Mouse (Mus musculus): ENCODE results near the gene Etv2. TPM values are rescaled to one million over a fixed set of nuclear protein-coding genes. Genes with fewer than 3 reads are reported as not detected.

Etv2 gene
- not detected in 2 replicates for polyA plus RNA-seq (2015; fragmentation: Nextera tagmentation; extraction: Ambion mirVana)

DNA sequence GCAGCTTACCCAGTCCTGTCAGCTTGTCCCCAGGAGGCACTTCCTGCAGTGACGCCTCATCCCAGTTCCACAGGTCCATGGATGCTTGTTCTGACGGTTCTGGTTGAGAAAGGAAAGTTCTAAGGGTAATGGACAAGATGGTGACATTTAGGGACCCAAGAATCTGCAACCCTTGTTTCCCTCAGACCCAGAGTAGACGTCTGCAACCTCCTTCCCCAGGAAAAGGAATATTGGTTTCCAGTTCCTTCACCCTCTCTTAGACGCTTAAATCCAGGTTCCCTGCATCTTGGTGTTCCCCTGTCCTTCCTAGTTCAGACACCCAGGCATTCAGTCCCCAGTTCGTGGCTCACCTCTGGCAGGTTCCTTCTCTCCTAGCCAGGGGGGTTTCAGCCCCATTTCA lies at the start of gene Etv2:
TSS of gene Etv2 (minus strand) at position 101 of the 400 bp plus-strand sequence.
- ATAC-seq (ENCODE audit: insufficient read depth) = no peak
- no peak within 1 kb of the TSS; the same call in 1 of the 2 replicates for H3K4me3 ChIP-seq (replicated peaks)
- peak within 1 kb of the TSS; percentile 51 for H3K4me2 ChIP-seq
- peaks cover 13% of the 10 kb centered on the region for H3K4me1 ChIP-seq (replicated peaks)
- peaks cover 5% of the 10 kb centered on the region for H3K36me3 ChIP-seq (replicated peaks)
- H3K9me3 ChIP-seq (replicated peaks) = no peaks in the 10 kb centered on the region
- no peak within 1 kb of the TSS for H3K9ac ChIP-seq
- 3% methylated on average over 5 of the region's 5 CpGs for WGBS (ENCODE audit: insufficient replicate concordance)
- H3K27ac ChIP-seq (replicated peaks) = no peak within 1 kb of the TSS
- peaks cover 78% of the 10 kb centered on the region for H3K27me3 ChIP-seq

DNA sequence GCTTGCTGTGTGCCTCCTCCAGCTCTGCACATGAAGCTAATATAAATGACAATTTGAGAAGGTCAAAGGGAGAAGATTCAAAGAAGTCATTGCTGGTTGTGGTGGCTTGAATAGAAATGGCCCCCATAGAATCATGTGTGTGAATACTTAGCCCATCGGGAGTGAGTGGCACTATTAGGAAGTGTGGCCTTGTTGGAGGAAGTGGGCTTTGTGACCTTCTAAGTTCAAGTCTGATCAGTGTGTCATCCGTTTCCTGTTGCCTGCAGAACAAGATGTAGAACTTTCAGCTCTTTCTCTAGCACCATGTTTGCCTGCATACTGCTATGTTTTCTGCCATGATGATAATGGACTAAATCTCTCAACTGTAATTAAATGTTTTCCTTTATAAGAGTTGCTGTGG lies 47.8 kb upstream of the Etv2 start:
- no peak overlapping the region for H3K4me3 ChIP-seq (replicated peaks)
- no peak for ATAC-seq (ENCODE audit: insufficient read depth)
- H3K27ac ChIP-seq (replicated peaks) = no peak overlapping the region
- no peaks in the 10 kb centered on the region for H3K9me3 ChIP-seq (replicated peaks)
- no peaks in the 10 kb centered on the region for H3K36me3 ChIP-seq (replicated peaks)
- H3K27me3 ChIP-seq = no peaks in the 10 kb centered on the region
- 25% methylated on average over 2 of the region's 2 CpGs for WGBS (ENCODE audit: insufficient replicate concordance)
- no peak overlapping the region for H3K4me2 ChIP-seq
- H3K9ac ChIP-seq = no peak overlapping the region
- no peaks in the 10 kb centered on the region; the same call in none of the 2 replicates for H3K4me1 ChIP-seq (replicated peaks)

DNA sequence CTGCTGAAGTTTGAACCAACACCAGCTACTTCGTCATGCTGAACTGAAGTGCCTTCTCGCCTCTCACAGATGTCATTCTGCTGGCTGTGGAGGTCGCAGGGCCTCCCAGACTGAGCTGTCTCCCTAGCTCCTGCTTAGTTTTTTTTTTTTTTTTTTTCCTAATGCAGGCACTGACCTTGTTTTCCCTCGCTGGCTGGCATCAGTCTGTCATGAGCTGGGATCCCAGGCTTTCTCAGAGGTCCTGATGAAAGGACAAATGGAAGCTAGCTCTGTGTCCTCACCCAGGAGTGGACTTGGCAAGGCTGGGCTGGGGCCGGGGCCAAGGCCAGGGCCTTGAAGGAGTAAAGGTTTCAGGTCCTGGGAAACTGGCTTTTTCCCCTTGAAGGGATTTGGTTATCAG lies 46.2 kb upstream of the Etv2 start:
- H3K4me3 ChIP-seq (replicated peaks) = no peak overlapping the region

DNA sequence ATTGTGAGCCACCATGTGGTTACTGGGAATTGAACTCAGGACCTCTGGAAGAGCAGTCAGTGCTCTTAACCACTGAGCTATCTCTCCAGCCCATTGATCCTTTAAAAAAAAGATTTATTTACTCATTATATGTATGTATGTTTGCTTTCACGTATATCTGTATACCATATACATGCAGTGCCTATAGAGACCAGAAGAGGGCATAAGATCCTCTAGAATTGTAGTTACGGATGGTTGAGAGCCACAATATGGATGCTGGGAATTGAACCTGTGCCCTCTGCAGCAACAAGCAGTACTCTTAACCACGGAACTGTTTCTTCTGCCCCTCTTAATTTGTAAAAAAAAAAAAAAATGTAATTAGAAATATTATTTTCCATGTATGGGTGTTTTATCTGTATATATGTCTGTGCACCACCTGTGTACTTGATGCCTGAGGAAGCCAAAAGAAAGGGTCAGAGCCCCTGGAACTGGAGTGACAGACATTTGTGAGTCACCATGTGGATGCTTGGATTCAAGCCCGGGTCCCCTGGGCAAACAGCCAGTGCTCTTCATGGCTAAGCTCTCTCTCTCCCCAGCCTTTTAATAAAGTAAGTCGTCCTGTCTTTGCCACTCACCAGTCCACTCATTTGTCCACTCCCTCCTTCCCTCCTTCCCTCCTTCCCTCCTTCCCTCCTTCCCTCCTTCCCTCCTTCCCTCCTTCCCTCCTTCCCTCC lies 42.8 kb upstream of the Etv2 start:
- Histone ChIP-seq H3K9ac (no peak overlapping the region), H3K4me2 (no peak overlapping the region), H3K4me1 (replicated peaks) (no peaks in the 10 kb centered on the region), H3K27me3 (no peaks in the 10 kb centered on the region), H3K27ac (replicated peaks) (no peak overlapping the region), H3K36me3 (replicated peaks) (no peaks in the 10 kb centered on the region), H3K9me3 (replicated peaks) (no peaks in the 10 kb centered on the region), H3K4me3 (replicated peaks) (no peak overlapping the region)
- ATAC-seq (ENCODE audit: insufficient read depth) = no peak
- WGBS (ENCODE audit: insufficient replicate concordance) = 53% methylated on average over 5 of the region's 5 CpGs

More for the DNA sequence above, 46.2 kb upstream of the Etv2 start:
- no peaks in the 10 kb centered on the region for H3K9me3 ChIP-seq (replicated peaks)
- H3K27ac ChIP-seq (replicated peaks) = no peak overlapping the region
- no peaks in the 10 kb centered on the region for H3K27me3 ChIP-seq
- no peaks in the 10 kb centered on the region for H3K4me1 ChIP-seq (replicated peaks)
- no peaks in the 10 kb centered on the region for H3K36me3 ChIP-seq (replicated peaks)
- H3K9ac ChIP-seq = no peak overlapping the region
- no peak for ATAC-seq (ENCODE audit: insufficient read depth)
- no peak overlapping the region for H3K4me2 ChIP-seq
- 61% methylated on average over 5 of the region's 5 CpGs for WGBS (ENCODE audit: insufficient replicate concordance)

DNA sequence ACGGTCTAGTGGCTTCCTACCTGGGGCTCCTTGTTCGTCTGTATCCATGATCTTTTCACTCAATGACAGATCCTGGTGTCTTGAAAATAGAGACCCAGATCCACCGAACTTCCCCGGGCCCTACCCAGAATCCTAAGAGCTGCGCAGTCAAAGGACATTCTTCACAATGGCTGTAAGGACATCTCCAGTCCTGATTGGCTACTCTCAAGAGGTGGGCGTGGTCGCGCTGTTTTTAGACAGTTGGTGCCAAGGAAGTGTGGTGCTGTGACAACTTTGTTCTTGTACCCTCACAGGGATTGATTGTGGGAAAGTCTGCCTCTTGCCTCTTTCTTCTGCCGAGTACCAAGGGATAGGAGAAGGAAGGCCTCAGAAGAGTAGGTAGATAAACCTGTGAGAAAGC lies 35.8 kb upstream of the Etv2 start, which contains the start of gene Pmis2:
TSS of gene Pmis2 (minus strand) at position 126 of the 400 bp plus-strand sequence.
- 57% methylated on average over 9 of the region's 9 CpGs for WGBS (ENCODE audit: insufficient replicate concordance)
- no peak within 1 kb of the TSS for H3K4me3 ChIP-seq (replicated peaks)
- H3K9me3 ChIP-seq (replicated peaks) = no peaks in the 10 kb centered on the region
- no peaks in the 10 kb centered on the region for H3K36me3 ChIP-seq (replicated peaks)
- H3K9ac ChIP-seq = no peak within 1 kb of the TSS
- H3K4me2 ChIP-seq = no peak within 1 kb of the TSS
- H3K27me3 ChIP-seq = 0 out of 2 replicates have a peak, but pooled peaks cover 5% of the 10 kb centered on the region
- H3K27ac ChIP-seq (replicated peaks) = no peak within 1 kb of the TSS
- no peaks in the 10 kb centered on the region for H3K4me1 ChIP-seq (replicated peaks)
- no peak for ATAC-seq (ENCODE audit: insufficient read depth)

DNA sequence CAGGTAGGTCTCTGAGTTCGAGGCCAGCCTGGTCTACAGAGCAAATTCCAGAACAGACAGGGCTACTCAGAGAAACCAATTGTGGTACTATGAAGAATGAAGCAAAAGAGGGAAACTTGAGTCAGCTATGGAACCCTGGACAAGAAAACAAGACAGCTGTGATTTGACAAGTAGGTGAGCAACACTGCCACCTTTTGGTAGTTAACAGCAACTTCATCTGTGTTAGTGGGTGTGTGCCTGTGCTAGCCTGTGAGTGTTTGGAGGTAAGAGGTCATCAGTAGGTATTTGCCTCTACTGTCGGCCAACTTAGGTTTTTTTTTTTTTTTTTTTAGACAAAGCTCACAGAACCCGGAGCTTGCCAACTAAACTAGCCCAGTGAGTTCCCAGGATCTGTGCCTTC lies 33.6 kb upstream of the Etv2 start:
- 32% methylated on average over 3 of the region's 3 CpGs for WGBS (ENCODE audit: insufficient replicate concordance)
- no peaks in the 10 kb centered on the region for H3K36me3 ChIP-seq (replicated peaks)
- H3K4me1 ChIP-seq (replicated peaks) = peaks cover 13% of the 10 kb centered on the region
- H3K9me3 ChIP-seq (replicated peaks) = no peaks in the 10 kb centered on the region
- no peak overlapping the region for H3K4me2 ChIP-seq
- ATAC-seq (ENCODE audit: insufficient read depth) = no peak
- H3K9ac ChIP-seq = no peak overlapping the region
- 0 out of 2 replicates have a peak, but pooled peaks cover 8% of the 10 kb centered on the region for H3K27me3 ChIP-seq
- H3K27ac ChIP-seq (replicated peaks) = no peak overlapping the region
- H3K4me3 ChIP-seq (replicated peaks) = no peak overlapping the region

GRCm38 (mm10) chr7:30665321-30665720 lies 29.7 kb upstream of the Etv2 start:
- Histone ChIP-seq H3K27me3 (0 out of 2 replicates have a peak, but pooled peaks cover 8% of the 10 kb centered on the region), H3K36me3 (replicated peaks) (peaks cover 29% of the 10 kb centered on the region), H3K9ac (peak overlapping the region; percentile 89), H3K9me3 (replicated peaks) (no peaks in the 10 kb centered on the region), H3K27ac (replicated peaks) (peak overlapping the region; percentile 74; the same call in 1 of the 2 replicates), H3K4me2 (peak overlapping the region; percentile 86), H3K4me3 (replicated peaks) (peak overlapping the region; percentile 88), H3K4me1 (replicated peaks) (peaks cover 29% of the 10 kb centered on the region)
- 7% methylated on average over 11 of the region's 11 CpGs for WGBS (ENCODE audit: insufficient replicate concordance)
- ATAC-seq (ENCODE audit: insufficient read depth) = peak; percentile 40; the same call in 1 of the 2 replicates

GRCm38 (mm10) chr7:30664529-30665200 lies 29.0 kb upstream of the Etv2 start, which contains the start of gene Haus5:
Gene Haus5 (minus strand): TSS chr7:30664994.
- Histone ChIP-seq H3K9ac (peak within 1 kb of the TSS; percentile 89), H3K9me3 (replicated peaks) (no peaks in the 10 kb centered on the region), H3K4me2 (peak within 1 kb of the TSS; percentile 86), H3K27ac (replicated peaks) (peak within 1 kb of the TSS; percentile 74), H3K36me3 (replicated peaks) (peaks cover 35% of the 10 kb centered on the region), H3K4me1 (replicated peaks) (peaks cover 29% of the 10 kb centered on the region), H3K27me3 (0 out of 2 replicates have a peak, but pooled peaks cover 8% of the 10 kb centered on the region), H3K4me3 (replicated peaks) (peak within 1 kb of the TSS; percentile 88)
- under 1% methylated on average over 34 of the region's 34 CpGs for WGBS (ENCODE audit: insufficient replicate concordance)
- peak; percentile 91 for ATAC-seq (ENCODE audit: insufficient read depth)

GRCm38 (mm10) chr7:30649591-30650540 lies 14.2 kb upstream of the Etv2 start, which contains the start of gene Rbm42:
Gene Rbm42 (minus strand): TSS chr7:30650317.
- Histone ChIP-seq H3K27ac (replicated peaks) (peak within 1 kb of the TSS; percentile 78), H3K27me3 (no peaks in the 10 kb centered on the region), H3K4me2 (peak within 1 kb of the TSS; percentile 82), H3K4me3 (replicated peaks) (peak within 1 kb of the TSS; percentile 69), H3K4me1 (replicated peaks) (peaks cover 16% of the 10 kb centered on the region), H3K9ac (peak within 1 kb of the TSS; percentile 77), H3K9me3 (replicated peaks) (no peaks in the 10 kb centered on the region), H3K36me3 (replicated peaks) (peaks cover 73% of the 10 kb centered on the region)
- 1% methylated on average over 59 of the region's 59 CpGs for WGBS (ENCODE audit: insufficient replicate concordance)
- peak; percentile 98 for ATAC-seq (ENCODE audit: insufficient read depth)

DNA sequence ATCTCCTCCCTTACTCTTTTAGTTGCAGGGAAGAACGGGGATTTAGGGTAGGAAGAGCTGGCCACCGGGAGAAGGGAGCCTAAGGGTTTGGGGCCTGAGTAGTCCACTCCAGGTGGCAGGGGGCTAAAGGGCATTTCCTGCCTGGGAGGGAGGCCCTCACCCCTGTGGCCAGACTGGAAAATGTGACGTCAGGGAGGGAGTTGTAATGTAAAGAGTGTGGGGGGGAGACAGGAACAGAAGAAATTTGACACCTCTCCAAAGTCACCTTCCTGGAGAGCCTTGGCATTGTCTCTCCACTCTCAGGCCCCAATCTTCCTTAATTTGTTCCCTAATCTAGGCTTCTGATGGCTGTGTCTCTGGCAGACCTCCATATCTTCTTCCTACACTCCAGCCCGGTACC lies 3.4 kb upstream of the Etv2 start:
- no peak for ATAC-seq (ENCODE audit: insufficient read depth)
- no peaks in the 10 kb centered on the region for H3K9me3 ChIP-seq (replicated peaks)
- peaks cover 12% of the 10 kb centered on the region for H3K4me1 ChIP-seq (replicated peaks)
- no peak overlapping the region for H3K4me3 ChIP-seq (replicated peaks)
- 21% methylated on average over 4 of the region's 4 CpGs for WGBS (ENCODE audit: insufficient replicate concordance)
- no peak overlapping the region for H3K27ac ChIP-seq (replicated peaks)
- peaks cover 46% of the 10 kb centered on the region for H3K27me3 ChIP-seq
- peaks cover 38% of the 10 kb centered on the region for H3K36me3 ChIP-seq (replicated peaks)
- H3K4me2 ChIP-seq = no peak overlapping the region
- H3K9ac ChIP-seq = no peak overlapping the region
